Mouse (Mus musculus): ENCODE results near the gene 2410131K14Rik.

- no peak for TF ChIP-seq CTCF (IDR thresholded peaks at IDR 0.05; ENCODE audit: extremely low read depth, insufficient read length, insufficient replicate concordance, low read depth, low read length)
- TF ChIP-seq POLR2A (IDR thresholded peaks at IDR 0.05; ENCODE audit: low read depth, low read length): no peak
Measured at GRCm38 (mm10) chr5:118294086-118294864, 49.2 kb downstream of the 2410131K14Rik start.

Data from small intestine, adult 2 months (tissue).